Mouse (Mus musculus) gastrocnemius, postnatal 14 days (tissue): ENCODE data around the gene Gm9112. TPM values are rescaled to one million over a fixed set of nuclear protein-coding genes. Genes with fewer than 3 reads are reported as not detected.
"Not testable (repeated sequence)": the region's sequence is repeated elsewhere in the genome, so short reads cannot be mapped to it uniquely, and the experiment has no call there.

Experiments
- DNase-seq: peaks from one replicate; pipeline ENCODE4 v3.0.0; 2021; ENCODE audit warnings: mixed read lengths
- intact Hi-C: fragments of 180-260 bp; cut with DNase I; formaldehyde crosslinking; loops from one replicate; pipeline ENCODE4 v1.15.1; 2025; ENCODE audit warnings: low total_unique reads
- long read RNA-seq, 2 experiments: library from polyadenylated mRNA; stranded (forward); transcript quantifications; one replicate each; pipeline ENCODE4 v2.0.0; 2021
- total RNA-seq, 2 experiments: library from RNA; stranded (reverse); gene quantifications; 2 replicates each; pipeline ENCODE4 v1.2.3; 2021

Gene Gm9112
- not detected for total RNA-seq
- long read RNA-seq, experiment 1: 0 reads
- long read RNA-seq, experiment 2: 0 reads

- intact Hi-C loops, DNase-seq: not testable (repeated sequence)
Observed at GRCm38 (mm10) chrX:102707535-102707934, at the start of gene Gm9112, which contains the start of gene Dmrtc1b. Gene Gm9112, minus strand, starts transcription at chrX:102707635. Gene Dmrtc1b, plus strand, starts transcription at chrX:102707865.

GRCm38 (mm10) chrX:102724226-102724625, 16.8 kb upstream of the Gm9112 start:
- intact Hi-C loops, DNase-seq: not testable (repeated sequence)

DNA sequence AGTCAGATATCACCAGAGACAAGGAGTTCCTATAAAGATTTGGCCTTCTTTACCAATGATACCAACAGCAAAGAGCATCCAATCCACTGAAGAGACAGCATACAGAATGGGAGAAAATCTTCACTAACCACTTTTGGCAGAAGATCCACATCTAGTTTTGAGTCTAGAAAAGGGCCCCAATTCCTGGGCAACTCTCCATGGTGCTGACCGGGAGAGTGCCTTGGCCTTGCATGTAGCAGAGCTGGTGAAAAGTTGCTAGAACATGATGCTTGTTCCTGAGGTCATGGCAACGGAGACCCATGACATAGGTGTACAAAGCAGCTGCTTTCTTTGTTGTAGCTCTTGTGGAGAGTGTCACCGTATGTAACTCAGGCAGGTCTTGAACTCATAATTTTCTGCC, 6.8 kb downstream of the Gm9112 start:
- intact Hi-C loops: not testable (repeated sequence)
- DNase-seq: peak; percentile 9

- DNase-seq: peak; percentile 10
- intact Hi-C loops: not testable (repeated sequence)
Observed at GRCm38 (mm10) chrX:102689252-102689651, 18.2 kb downstream of the Gm9112 start.

- intact Hi-C loops, DNase-seq: not testable (repeated sequence)
Observed at GRCm38 (mm10) chrX:102686872-102687271, 20.6 kb downstream of the Gm9112 start, which contains the start of gene Gm3880. Gene Gm3880, minus strand, starts transcription at chrX:102686972.

GRCm38 (mm10) chrX:102684706-102685105, 22.7 kb downstream of the Gm9112 start:
- DNase-seq, intact Hi-C loops: not testable (repeated sequence)

- intact Hi-C loops: no loop called here
- DNase-seq: no peak
Observed at GRCm38 (mm10) chrX:102666641-102667040, 40.8 kb downstream of the Gm9112 start.

- no peak for DNase-seq
- intact Hi-C loops: no loop called here
Observed at GRCm38 (mm10) chrX:102660712-102661111, 46.7 kb downstream of the Gm9112 start.

Other genes with a start within 250 kb of the Gm9112 start
- 1 to 10 TPM; 2.9 to 3.9 TPM for gene Hdac8, start 202.3 kb downstream of the Gm9112 start, total RNA-seq
- 100 to 1,000 TPM; 172 to 226 TPM for gene Phka1, start 63.4 kb downstream of the Gm9112 start, total RNA-seq
- gene Gm3880, start 20.7 kb downstream of the Gm9112 start, total RNA-seq: not detected
- not detected for gene Dmrtc1b, start 230 bp upstream of the Gm9112 start, total RNA-seq
- not detected for gene Dmrtc1c1, start 95.3 kb upstream of the Gm9112 start, total RNA-seq
- not detected for gene Dmrtc1c2, start 147.0 kb upstream of the Gm9112 start, total RNA-seq
- not detected for gene 1700031F05Rik, start 160.3 kb upstream of the Gm9112 start, total RNA-seq
- not detected for gene Dmrtc1a, start 201.1 kb upstream of the Gm9112 start, total RNA-seq
- not detected for gene 1700011M02Rik, start 201.3 kb upstream of the Gm9112 start, total RNA-seq
- not detected for gene 1700018G05Rik, start 220.7 kb upstream of the Gm9112 start, total RNA-seq